Mouse (Mus musculus) heart, embryonic 16.5 days (tissue): ENCODE results near the gene Nkrf. TPM values are rescaled to one million over a fixed set of nuclear protein-coding genes. Genes with fewer than 3 reads are reported as not detected.
A peak's percentile ranks its signal among the peaks of the same experiment; 100 is the strongest.

ENCODE experiments used
- ATAC-seq: fragments of 200-750 bp; cut with Nextera tagmentation; replicated peaks from 2 replicates; pipeline ENCODE4 v1.8.0; 2017; ENCODE audit warnings: moderate number of reproducible peaks; ENCODE audit not compliant: insufficient read depth, low FRiP score; ENCODE audit errors: extremely low read depth
- H3K27ac ChIP-seq: fragments of 300-500 bp; sonication (generic); 2 replicates; pipeline ENCODE4 v1.5.1; 2014; ENCODE audit warnings: mild to moderate bottlenecking, low read length, control low read depth, moderate library complexity
- H3K27me3 ChIP-seq: fragments of 300-500 bp; sonication (generic); 2 replicates; pipeline ENCODE4 v1.6.1; 2014; ENCODE audit warnings: low read length, mixed read lengths; ENCODE audit not compliant: control insufficient read depth, insufficient read depth
- H3K36me3 ChIP-seq: fragments of 300-500 bp; sonication (generic); 2 replicates; pipeline ENCODE4 v1.6.1; 2014; ENCODE audit not compliant: control insufficient read depth, insufficient read depth
- H3K4me1 ChIP-seq: fragments of 300-500 bp; sonication (generic); 2 replicates; pipeline ENCODE4 v1.6.1; 2014; ENCODE audit warnings: low read length, mixed read lengths; ENCODE audit not compliant: control insufficient read depth, insufficient read depth
- H3K4me2 ChIP-seq: fragments of 300-500 bp; sonication (generic); 2 replicates; pipeline ENCODE4 v1.6.1; 2014; ENCODE audit warnings: low read depth, mild to moderate bottlenecking, control low read depth, low read length
- H3K4me3 ChIP-seq: fragments of 300-500 bp; sonication (generic); 2 replicates; pipeline ENCODE4 v1.5.1; 2014; ENCODE audit warnings: mild to moderate bottlenecking, control low read depth, low read length
- H3K9ac ChIP-seq: fragments of 300-500 bp; sonication (generic); 2 replicates; pipeline ENCODE4 v1.6.1; 2014; ENCODE audit warnings: low read length, control low read depth
- H3K9me3 ChIP-seq: fragments of 300-500 bp; sonication (generic); replicated peaks from 2 replicates; pipeline ENCODE4 v1.6.1; 2016; ENCODE audit warnings: low read length; ENCODE audit not compliant: control insufficient read depth
- WGBS: fragments of 180-500 bp; shearing (Covaris S2); extraction: QIAGEN DNeasy Blood & Tissue Kit; methylation state at CpG from one replicate; pipeline ENCODE4 v1.1.7; 2014; 5-methylcytosine and 5-hydroxymethylcytosine counted together
- polyA plus RNA-seq: library from polyadenylated mRNA; unstranded; fragments of >200 nt; fragmentation: Nextera tagmentation; extraction: Ambion mirVana; gene quantifications from 2 replicates; pipeline ENCODE4 v1.2.1, GENCODE M21; 2015

The Nkrf gene
- polyA plus RNA-seq, result 0.63 and 0.72 TPM in 2 replicates

DNA sequence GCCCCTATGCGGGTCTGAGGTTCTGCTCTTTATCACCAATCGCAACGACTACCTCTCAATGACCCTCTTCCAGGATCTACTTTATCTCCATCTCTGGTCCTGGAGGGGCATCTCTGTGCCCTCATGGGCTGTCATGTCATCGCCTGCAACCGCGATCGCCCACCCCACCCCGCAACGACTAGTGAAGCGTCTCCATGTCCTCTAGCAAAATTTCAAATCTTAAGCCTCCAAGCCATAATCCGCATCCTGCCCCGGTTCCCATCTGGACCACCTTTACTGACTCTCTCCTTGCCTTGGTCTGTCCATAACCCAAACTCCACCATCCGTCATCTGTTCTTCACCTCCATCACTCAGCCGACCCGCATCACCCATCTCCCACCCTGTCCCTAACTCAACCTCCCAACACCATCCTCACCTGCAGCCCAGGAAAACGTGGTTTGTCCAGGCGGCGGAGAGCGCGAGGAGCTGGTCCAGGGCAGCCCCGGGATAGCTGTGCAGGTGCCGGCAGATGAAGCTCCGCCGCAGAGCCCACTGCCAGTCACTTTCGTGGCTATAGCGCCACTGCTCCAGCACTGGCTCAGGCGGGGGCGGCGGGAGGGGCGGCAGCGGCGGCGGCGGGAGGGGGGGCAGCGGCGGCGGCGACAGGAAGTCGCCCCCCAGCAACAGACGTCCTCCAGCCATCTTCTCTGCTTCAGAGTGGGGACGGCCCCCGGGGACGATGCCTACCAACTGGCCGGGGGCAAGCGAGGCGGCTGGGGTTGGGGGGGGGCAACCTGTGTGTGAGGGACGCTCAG lies at the start of gene Nkrf:
Nkrf (minus strand) TSS at position 579 of the 794 bp plus-strand sequence.
- Histone ChIP-seq H3K9ac (peak within 1 kb of the TSS; percentile 75), H3K4me2 (peak within 1 kb of the TSS; percentile 79), H3K9me3 (no peaks in the 10 kb centered on the region), H3K27ac (peak within 1 kb of the TSS; percentile 66), H3K36me3 (no peaks in the 10 kb centered on the region), H3K4me1 (no peaks in the 10 kb centered on the region), H3K27me3 (no peaks in the 10 kb centered on the region), H3K4me3 (peak within 1 kb of the TSS; percentile 55)
- ATAC-seq, result peak; percentile 71
- WGBS, result 18% methylated on average over 33 of the region's 47 CpGs

DNA sequence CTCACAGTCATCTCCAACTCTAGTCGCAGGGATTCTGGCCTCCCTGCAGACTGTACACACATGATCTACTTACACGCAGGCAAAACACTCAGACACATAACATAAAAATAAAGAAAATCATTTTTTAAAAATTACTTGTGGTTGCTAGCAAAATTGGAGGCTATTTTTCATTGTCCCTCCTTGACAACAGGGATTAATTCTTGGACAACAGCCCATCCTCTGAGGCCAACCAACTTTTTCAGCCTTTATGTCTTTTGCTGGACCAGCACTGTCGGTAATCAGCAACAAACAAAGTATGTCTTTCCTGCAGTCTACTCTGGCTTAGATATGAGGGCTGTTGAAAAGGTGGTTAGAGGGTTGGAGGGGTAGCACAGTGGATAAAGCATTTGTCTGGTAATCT lies 38.4 kb upstream of the Nkrf start:
- Histone ChIP-seq H3K27ac (no peak overlapping the region), H3K36me3 (peaks cover 12% of the 10 kb centered on the region), H3K9me3 (peaks cover 4% of the 10 kb centered on the region; the same call in 1 of the 2 replicates), H3K4me1 (peaks cover 5% of the 10 kb centered on the region; the same call in 1 of the 2 replicates), H3K9ac (no peak overlapping the region), H3K27me3 (no peaks in the 10 kb centered on the region), H3K4me3 (no peak overlapping the region), H3K4me2 (no peak overlapping the region)
- ATAC-seq, result no peak
- WGBS, result 75% methylated on average over 3 of the region's 3 CpGs

DNA sequence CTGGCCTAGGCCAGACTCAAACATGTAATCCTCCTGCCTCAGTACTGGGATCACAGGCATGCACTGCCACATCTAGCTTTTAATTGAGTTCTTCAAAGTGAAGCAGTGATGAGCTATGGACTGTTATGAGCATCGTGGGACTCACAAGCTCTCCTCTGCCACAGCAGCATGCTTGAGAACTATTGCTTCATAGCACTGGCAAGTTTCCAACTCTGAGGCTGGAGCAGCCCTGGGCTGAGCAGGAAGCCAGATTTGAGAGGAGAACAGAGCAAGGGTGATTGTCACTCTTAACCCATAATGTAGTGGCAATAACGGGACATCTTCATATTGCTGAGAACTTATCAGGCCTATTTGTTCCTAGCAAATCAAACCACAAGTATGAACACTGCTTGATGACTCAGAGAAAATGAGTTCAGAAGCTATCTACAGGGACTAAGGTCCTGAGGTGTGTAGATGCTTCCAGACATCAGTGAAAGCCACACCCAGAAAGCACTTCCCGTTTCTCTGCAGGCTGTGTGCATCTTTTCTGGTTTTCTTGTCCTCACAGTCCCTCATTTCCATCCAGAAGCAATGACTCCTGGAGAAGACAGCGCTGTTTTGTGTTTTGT lies 37.2 kb upstream of the Nkrf start:
- H3K4me2 ChIP-seq, result no peak overlapping the region
- WGBS, result 46% methylated on average over 4 of the region's 4 CpGs
- H3K4me1 ChIP-seq, result peaks cover 5% of the 10 kb centered on the region; the same call in 1 of the 2 replicates
- no peak overlapping the region for H3K4me3 ChIP-seq
- H3K27me3 ChIP-seq, result no peaks in the 10 kb centered on the region
- no peak overlapping the region for H3K27ac ChIP-seq
- peaks cover 9% of the 10 kb centered on the region for H3K36me3 ChIP-seq
- H3K9ac ChIP-seq, result no peak overlapping the region
- ATAC-seq, result peak; percentile 87
- peaks cover 4% of the 10 kb centered on the region; the same call in 1 of the 2 replicates for H3K9me3 ChIP-seq

DNA sequence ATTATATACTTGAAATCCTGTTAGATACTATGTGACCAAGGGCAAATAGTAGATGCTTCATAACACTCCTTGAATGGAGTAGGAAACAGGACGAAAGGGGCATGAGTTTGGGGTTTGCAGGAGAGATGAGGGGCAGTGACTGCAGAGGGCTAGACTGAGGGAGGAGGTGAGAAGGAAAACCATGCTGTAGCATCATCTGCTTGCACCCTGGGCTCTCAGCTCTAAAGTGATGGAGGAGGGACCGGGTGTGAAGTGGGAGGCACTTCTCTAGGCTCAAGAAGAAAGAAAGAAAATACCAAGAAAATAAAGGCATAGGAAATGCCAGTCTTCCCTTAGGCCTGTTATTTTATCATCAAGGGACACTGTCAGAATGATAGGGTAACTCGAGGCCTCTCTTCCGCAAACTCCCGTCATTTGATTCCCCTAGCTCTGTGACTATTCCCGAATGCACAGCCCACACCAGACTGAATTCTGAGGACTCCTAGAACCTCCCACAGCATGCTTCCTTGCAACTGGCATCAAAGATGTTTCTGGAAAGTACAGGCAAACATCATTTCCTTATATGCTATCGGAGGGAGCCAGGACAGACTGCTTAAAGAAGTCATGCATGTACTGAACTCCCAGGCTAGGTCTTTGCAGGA lies 32.7 kb upstream of the Nkrf start:
- no peaks in the 10 kb centered on the region for H3K27me3 ChIP-seq
- H3K4me1 ChIP-seq, result peaks cover 11% of the 10 kb centered on the region
- H3K36me3 ChIP-seq, result peaks cover 2% of the 10 kb centered on the region; the same call in 1 of the 2 replicates
- no peak overlapping the region for H3K27ac ChIP-seq
- 57% methylated on average over 7 of the region's 7 CpGs for WGBS
- no peak for ATAC-seq
- H3K9ac ChIP-seq, result no peak overlapping the region
- H3K9me3 ChIP-seq, result no peaks in the 10 kb centered on the region
- H3K4me3 ChIP-seq, result no peak overlapping the region
- H3K4me2 ChIP-seq, result no peak overlapping the region

DNA sequence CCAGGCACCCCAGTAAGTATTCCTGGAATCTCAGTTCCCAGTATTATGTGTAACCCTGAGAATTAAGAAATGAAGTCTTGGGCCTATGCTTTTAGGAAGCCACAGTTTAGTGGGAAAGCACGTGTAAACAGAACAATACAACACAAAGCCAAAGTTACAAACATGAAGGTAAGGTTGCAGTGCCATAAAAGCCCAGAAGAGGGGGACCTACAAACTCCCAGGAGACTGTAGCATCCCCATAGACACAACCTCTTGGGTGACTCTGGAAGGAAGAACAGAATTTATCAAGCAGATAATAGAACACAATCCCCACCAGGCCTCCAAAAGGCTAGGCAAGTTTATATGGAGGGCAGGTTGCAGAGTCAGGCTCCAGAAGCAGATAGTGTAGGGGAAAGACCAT lies 27.9 kb upstream of the Nkrf start:
- H3K27ac ChIP-seq, result no peak overlapping the region
- no peak overlapping the region for H3K9ac ChIP-seq
- H3K27me3 ChIP-seq, result no peaks in the 10 kb centered on the region
- peaks cover 6% of the 10 kb centered on the region for H3K4me1 ChIP-seq
- H3K9me3 ChIP-seq, result no peaks in the 10 kb centered on the region
- no peak overlapping the region for H3K4me2 ChIP-seq
- H3K4me3 ChIP-seq, result no peak overlapping the region
- ATAC-seq, result no peak
- peaks cover 5% of the 10 kb centered on the region; the same call in 1 of the 2 replicates for H3K36me3 ChIP-seq
- 37% methylated on average over 1 of the region's 1 CpGs for WGBS

DNA sequence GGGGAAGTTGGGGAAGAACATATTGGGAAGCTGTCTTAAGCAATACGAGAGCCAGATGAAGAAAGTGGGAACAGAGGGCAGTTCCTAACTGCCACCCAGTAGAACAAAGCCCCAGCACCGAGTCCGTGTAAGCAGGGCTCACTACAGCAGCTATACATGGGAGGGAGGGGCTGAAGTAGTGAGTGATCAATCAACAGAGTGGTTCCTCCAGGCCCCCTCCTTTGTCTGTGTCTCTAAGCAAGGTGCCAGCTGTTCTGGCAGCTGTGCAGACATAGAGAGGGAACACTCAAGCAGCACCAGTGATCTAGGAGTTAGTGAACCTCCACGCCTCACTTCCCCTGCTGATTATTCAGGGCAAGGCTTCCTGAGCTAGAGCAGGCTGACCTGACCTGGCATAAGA lies 27.0 kb upstream of the Nkrf start:
- Histone ChIP-seq H3K4me2 (no peak overlapping the region), H3K4me1 (peaks cover 6% of the 10 kb centered on the region), H3K27me3 (no peaks in the 10 kb centered on the region), H3K36me3 (peaks cover 5% of the 10 kb centered on the region; the same call in 1 of the 2 replicates), H3K9ac (no peak overlapping the region), H3K27ac (no peak overlapping the region), H3K4me3 (no peak overlapping the region), H3K9me3 (no peaks in the 10 kb centered on the region)
- 75% methylated on average over 4 of the region's 4 CpGs for WGBS
- ATAC-seq, result no peak

DNA sequence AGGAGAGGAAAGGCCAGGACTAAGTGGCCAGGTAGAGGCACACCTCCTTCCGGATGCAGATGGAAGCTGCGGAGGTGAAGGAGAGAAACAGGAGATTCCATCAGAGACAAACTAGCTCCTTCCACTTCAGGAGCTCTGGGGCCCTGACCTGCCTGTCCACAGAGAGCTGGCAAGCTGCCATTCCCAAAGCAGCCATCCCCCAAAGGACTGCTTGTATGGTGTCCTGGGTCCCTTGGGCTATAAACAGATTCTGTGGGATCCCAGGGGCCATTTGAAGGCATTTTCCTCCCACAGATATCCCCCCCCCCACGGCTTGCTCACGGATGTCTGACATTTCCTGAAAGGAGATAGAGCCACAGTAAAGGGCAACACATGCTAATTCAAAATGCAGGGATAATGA lies 26.1 kb upstream of the Nkrf start:
- 48% methylated on average over 4 of the region's 4 CpGs for WGBS
- H3K9ac ChIP-seq, result no peak overlapping the region

DNA sequence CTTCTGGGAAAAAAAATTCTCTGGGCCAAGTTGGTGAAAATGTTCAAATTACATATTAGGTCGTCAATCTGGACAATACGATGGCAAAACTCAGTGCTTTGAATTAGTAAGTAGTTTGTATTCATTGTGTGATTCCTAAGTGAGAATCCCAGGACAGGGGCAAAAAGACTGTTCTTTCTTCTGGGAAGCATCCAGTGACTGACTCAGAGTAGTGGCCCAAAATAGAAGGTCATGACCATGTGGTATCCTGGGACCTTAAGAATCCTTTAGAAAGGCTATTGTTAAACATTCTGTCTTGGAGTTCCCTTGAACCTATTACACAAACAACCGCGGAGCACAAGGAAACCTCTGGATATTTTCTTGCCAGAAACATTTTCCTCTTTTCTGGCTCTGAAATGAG lies 18.6 kb upstream of the Nkrf start:
- no peaks in the 10 kb centered on the region for H3K27me3 ChIP-seq
- 78% methylated on average over 4 of the region's 4 CpGs for WGBS
- peaks cover 3% of the 10 kb centered on the region; the same call in 1 of the 2 replicates for H3K36me3 ChIP-seq

More for the DNA sequence above, 26.1 kb upstream of the Nkrf start:
- no peaks in the 10 kb centered on the region for H3K4me1 ChIP-seq
- H3K4me2 ChIP-seq, result no peak overlapping the region
- no peak overlapping the region for H3K4me3 ChIP-seq
- ATAC-seq, result no peak
- no peak overlapping the region for H3K27ac ChIP-seq
- no peaks in the 10 kb centered on the region for H3K27me3 ChIP-seq
- H3K9me3 ChIP-seq, result no peaks in the 10 kb centered on the region
- H3K36me3 ChIP-seq, result peaks cover 5% of the 10 kb centered on the region; the same call in 1 of the 2 replicates

DNA sequence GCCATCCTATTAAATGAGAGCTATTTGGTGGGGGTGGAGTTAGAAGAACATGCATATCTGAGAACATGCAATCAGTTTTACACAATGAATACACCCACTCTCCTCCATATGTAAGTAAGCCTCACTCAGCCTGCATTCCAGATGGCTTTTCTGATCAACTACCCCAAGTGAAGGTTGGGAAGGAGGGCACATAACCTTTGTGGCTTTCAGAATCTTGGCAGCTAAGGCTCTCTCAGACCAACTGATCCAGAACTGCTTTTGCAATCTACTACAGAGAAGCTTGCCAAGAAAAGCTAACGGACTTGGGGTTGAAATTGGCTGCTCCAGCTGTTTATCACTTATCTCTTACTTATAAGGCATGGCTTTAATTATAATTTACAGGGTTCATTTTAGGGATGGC lies 15.1 kb upstream of the Nkrf start:
- ATAC-seq, result no peak
- no peak overlapping the region for H3K9ac ChIP-seq
- 46% methylated on average over 1 of the region's 1 CpGs for WGBS

More for the DNA sequence above, 18.6 kb upstream of the Nkrf start:
- Histone ChIP-seq H3K4me2 (no peak overlapping the region), H3K9me3 (no peaks in the 10 kb centered on the region), H3K4me3 (no peak overlapping the region), H3K27ac (no peak overlapping the region), H3K4me1 (no peaks in the 10 kb centered on the region), H3K9ac (no peak overlapping the region)
- ATAC-seq, result no peak

More for the DNA sequence above, 15.1 kb upstream of the Nkrf start:
- H3K27ac ChIP-seq, result no peak overlapping the region
- H3K4me3 ChIP-seq, result no peak overlapping the region
- H3K4me1 ChIP-seq, result no peaks in the 10 kb centered on the region
- no peaks in the 10 kb centered on the region for H3K9me3 ChIP-seq
- no peaks in the 10 kb centered on the region for H3K27me3 ChIP-seq
- H3K4me2 ChIP-seq, result no peak overlapping the region
- no peaks in the 10 kb centered on the region; the same call in none of the 2 replicates for H3K36me3 ChIP-seq
